Mouse (Mus musculus): ENCODE results near the gene Pebp1.

DNA sequence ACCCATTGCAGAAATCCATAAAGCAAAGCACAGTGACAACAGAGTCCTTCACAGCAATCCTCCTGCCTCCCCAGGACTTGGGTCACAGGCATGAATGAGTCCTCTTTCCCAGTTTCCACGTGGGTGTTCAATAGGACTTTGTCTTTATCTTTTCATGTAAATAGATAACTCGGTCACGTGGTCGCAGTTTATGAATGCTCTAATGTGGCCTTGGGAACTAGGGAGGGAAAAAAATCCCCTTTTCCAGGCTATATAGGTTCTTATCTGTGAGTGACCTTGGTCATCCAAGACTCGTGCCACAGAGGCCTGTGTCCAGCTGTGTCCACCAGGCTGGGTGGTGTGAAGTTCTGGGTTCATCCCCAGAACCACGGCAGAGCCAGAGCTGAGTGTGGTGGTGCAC is 39.0 kb upstream of the Pebp1 start:
- TF ChIP-seq POLR2A (IDR thresholded peaks at IDR 0.05; ENCODE audit: extremely low read depth, insufficient read depth, low read length) (no peak), CTCF (IDR thresholded peaks at IDR 0.05; ENCODE audit: low read depth, low read length) (no peak)

All from liver, adult 2 months (tissue).